Mouse (Mus musculus): ENCODE measurements around the gene Diras1. TPM values are rescaled to one million over a fixed set of nuclear protein-coding genes. Genes with fewer than 3 reads are reported as not detected.

The Diras1 gene
- total and polyA plus RNA-seq, 3 experiments: not detected

DNA sequence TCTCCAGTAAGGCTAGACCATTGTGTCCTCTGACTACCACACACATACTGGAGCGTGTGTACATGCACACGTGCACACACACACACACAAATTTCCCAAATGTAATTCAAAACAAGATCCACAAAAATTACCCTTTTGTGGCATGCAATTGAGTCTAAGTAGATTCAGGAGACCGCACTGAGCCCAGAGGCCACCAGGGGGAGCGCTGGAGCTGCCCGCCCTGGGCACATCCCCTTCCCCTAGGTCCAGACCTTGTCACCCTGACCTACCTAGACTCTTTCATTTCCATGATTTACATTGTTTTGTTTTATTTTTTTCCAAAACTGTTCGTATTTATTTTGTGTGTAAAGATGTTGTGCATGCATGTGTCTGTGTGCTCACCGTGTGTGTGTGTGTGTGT lies 8.8 kb downstream of the Diras1 start:
- Histone ChIP-seq H3K9me3 (replicated peaks; ENCODE audit: low read length) (peaks cover 2% of the 10 kb centered on the region), H3K4me1 (ENCODE audit: control insufficient read depth in 1 of 2, insufficient read depth in 2 of 2) (peaks cover 4 to 14% of the 10 kb centered on the region in 2 experiments; a peak in 3 of 4 replicates), H3K27ac (ENCODE audit: insufficient read depth, low read depth) (no peak overlapping the region), H3K36me3 (replicated peaks in 1 of 2; ENCODE audit: control insufficient read depth in 1 of 2, insufficient read depth in 1 of 2, low read length in 1 of 2) (no peaks in the 10 kb centered on the region), H3K4me3 (replicated peaks in 1 of 3; ENCODE audit: low read depth in 2 of 3, low read length in 2 of 3, poor library complexity in 1 of 3) (no peak overlapping the region), H3K79me2 (replicated peaks; ENCODE audit: control insufficient read depth, extremely low read depth, insufficient read depth, poor library complexity, severe bottlenecking) (no peaks in the 10 kb centered on the region), H3K27me3 (replicated peaks) (peaks cover 51% of the 10 kb centered on the region), H3K4me2 (ENCODE audit: insufficient read depth, low read depth, poor library complexity, severe bottlenecking) (no peak overlapping the region), H3K9ac (ENCODE audit: insufficient read depth, low read depth) (no peak overlapping the region)
- DNase-seq (ENCODE audit: extremely low read depth): peak; percentile 54
- peak; percentile 80 to 90 for TF ChIP-seq CTCF (conservative IDR thresholded peaks at IDR 0.05 in 1 of 2, IDR thresholded peaks at IDR 0.05 in 1 of 2; ENCODE audit: low read depth in 2 of 2, low read length in 2 of 2)
- peak; percentile 59 for TF ChIP-seq RAD21 (IDR thresholded peaks at IDR 0.05; ENCODE audit: low read depth, low read length)
- 0 out of 2 replicates have a peak, but pooled peaks have one; percentile 37 for TF ChIP-seq MXI1 (IDR thresholded peaks at IDR 0.05; ENCODE audit: low read depth, low read length)
- peak; percentile 82 for TF ChIP-seq SMC3 (IDR thresholded peaks at IDR 0.05; ENCODE audit: low read depth, low read length)
- no peak for TF ChIP-seq CHD1 (IDR thresholded peaks at IDR 0.05; ENCODE audit: low read depth, low read length)
- 0 out of 2 replicates have a peak, but pooled peaks have one; percentile 14 for TF ChIP-seq IRF4 (IDR thresholded peaks at IDR 0.05; ENCODE audit: low read depth, low read length)
- in situ Hi-C loops (cut with MboI; ENCODE audit: low pct_ligation_motif_present, low pct_unique_long_range_greater_than_20kb, low sequenced_read_pairs) (no loop called here), dilution Hi-C loops (cut with MboI; ENCODE audit: extremely low pct_ligation_motif_present, extremely low pct_unique_long_range_greater_than_20kb, low sequenced_read_pairs) (no loop called here)

GRCm38 (mm10) chr10:81015666-81016065 lies 9.8 kb downstream of the Diras1 start:
- no peaks in the 10 kb centered on the region for H3K79me2 ChIP-seq (replicated peaks; ENCODE audit: control insufficient read depth, extremely low read depth, insufficient read depth, poor library complexity, severe bottlenecking)
- H3K4me1 ChIP-seq (ENCODE audit: control insufficient read depth in 1 of 2, insufficient read depth in 2 of 2): peaks cover 4 to 14% of the 10 kb centered on the region in 2 experiments; a peak in 3 of 4 replicates
- H3K4me2 ChIP-seq (ENCODE audit: insufficient read depth, low read depth, poor library complexity, severe bottlenecking): no peak overlapping the region
- dilution Hi-C loops (cut with MboI; ENCODE audit: extremely low pct_ligation_motif_present, extremely low pct_unique_long_range_greater_than_20kb, low sequenced_read_pairs) (no loop called here), in situ Hi-C loops (cut with MboI; ENCODE audit: low pct_ligation_motif_present, low pct_unique_long_range_greater_than_20kb, low sequenced_read_pairs) (no loop called here)
- no peaks in the 10 kb centered on the region for H3K36me3 ChIP-seq (replicated peaks in 1 of 2; ENCODE audit: control insufficient read depth in 1 of 2, insufficient read depth in 1 of 2, low read length in 1 of 2)
- H3K27me3 ChIP-seq (replicated peaks): peaks cover 46% of the 10 kb centered on the region
- H3K9me3 ChIP-seq (replicated peaks; ENCODE audit: low read length): peaks cover 2% of the 10 kb centered on the region
- no peak overlapping the region for H3K9ac ChIP-seq (ENCODE audit: insufficient read depth, low read depth)
- no peak overlapping the region for H3K4me3 ChIP-seq (replicated peaks in 1 of 3; ENCODE audit: low read depth in 2 of 3, low read length in 2 of 3, poor library complexity in 1 of 3)
- no peak for TF ChIP-seq ZKSCAN1 (IDR thresholded peaks at IDR 0.05; ENCODE audit: borderline replicate concordance, low read depth, low read length)
- no peak for TF ChIP-seq MAX (IDR thresholded peaks at IDR 0.05; ENCODE audit: low read length)
- no peak for TF ChIP-seq POLR2AphosphoS2 (IDR thresholded peaks at IDR 0.05; ENCODE audit: low read depth, low read length)
- no peak for TF ChIP-seq BHLHE40 (IDR thresholded peaks at IDR 0.05; ENCODE audit: low read depth, low read length)
- TF ChIP-seq USF2 (conservative IDR thresholded peaks at IDR 0.05; ENCODE audit: low read depth, low read length): no peak
- DNase-seq (ENCODE audit: extremely low read depth): no peak
- H3K27ac ChIP-seq (ENCODE audit: insufficient read depth, low read depth): no peak overlapping the region

GRCm38 (mm10) chr10:81014393-81015384 lies 10.8 kb downstream of the Diras1 start, which contains the start of gene Gng7:
Gene Gng7, minus strand, starts transcription at chr10:81014945.
- H3K9ac ChIP-seq (ENCODE audit: insufficient read depth, low read depth): no peak within 1 kb of the TSS; the same call in 1 of the 2 replicates

More at GRCm38 (mm10) chr10:81014393-81015384, 10.8 kb downstream of the Diras1 start, which contains the start of gene Gng7:
- Histone ChIP-seq H3K4me3 (replicated peaks in 1 of 3; ENCODE audit: low read depth in 2 of 3, low read length in 2 of 3, poor library complexity in 1 of 3) (peak within 1 kb of the TSS in 2 of 3 experiments; percentile 11 to 29), H3K27me3 (replicated peaks) (peaks cover 43% of the 10 kb centered on the region), H3K9me3 (replicated peaks; ENCODE audit: low read length) (peaks cover 2% of the 10 kb centered on the region), H3K79me2 (replicated peaks; ENCODE audit: control insufficient read depth, extremely low read depth, insufficient read depth, poor library complexity, severe bottlenecking) (no peaks in the 10 kb centered on the region), H3K36me3 (replicated peaks in 1 of 2; ENCODE audit: control insufficient read depth in 1 of 2, insufficient read depth in 1 of 2, low read length in 1 of 2) (no peaks in the 10 kb centered on the region), H3K4me2 (ENCODE audit: insufficient read depth, low read depth, poor library complexity, severe bottlenecking) (peak within 1 kb of the TSS; percentile 77), H3K4me1 (ENCODE audit: control insufficient read depth in 1 of 2, insufficient read depth in 2 of 2) (peaks cover 7 to 14% of the 10 kb centered on the region in 2 experiments), H3K27ac (ENCODE audit: insufficient read depth, low read depth) (no peak within 1 kb of the TSS)
- peak; percentile 98 for DNase-seq (ENCODE audit: extremely low read depth)
- dilution Hi-C loops (cut with MboI; ENCODE audit: extremely low pct_ligation_motif_present, extremely low pct_unique_long_range_greater_than_20kb, low sequenced_read_pairs): no loop called here
- in situ Hi-C loops (cut with MboI; ENCODE audit: low pct_ligation_motif_present, low pct_unique_long_range_greater_than_20kb, low sequenced_read_pairs): no loop called here
- TF ChIP-seq POLR2A (IDR thresholded peaks at IDR 0.05; ENCODE audit: low read depth, low read length) (peak; percentile 72), CHD2 (IDR thresholded peaks at IDR 0.05; ENCODE audit: low read length) (peak; percentile 62), JUN (IDR thresholded peaks at IDR 0.05; ENCODE audit: insufficient read depth, low read depth, low read length) (no peak), NELFE (IDR thresholded peaks at IDR 0.05; ENCODE audit: low read depth, low read length) (peak; percentile 22; the same call in 1 of the 2 replicates), TBP (conservative IDR thresholded peaks at IDR 0.05; ENCODE audit: low read depth, low read length) (0 out of 2 replicates have a peak, but pooled peaks have one; percentile 17)
